Mouse (Mus musculus): ENCODE measurements around the gene Numbl. TPM values are rescaled to one million over a fixed set of nuclear protein-coding genes. Genes with fewer than 3 reads are reported as not detected.

Gene Numbl
- polyA plus RNA-seq, 1 experiment = 11.7 TPM

DNA sequence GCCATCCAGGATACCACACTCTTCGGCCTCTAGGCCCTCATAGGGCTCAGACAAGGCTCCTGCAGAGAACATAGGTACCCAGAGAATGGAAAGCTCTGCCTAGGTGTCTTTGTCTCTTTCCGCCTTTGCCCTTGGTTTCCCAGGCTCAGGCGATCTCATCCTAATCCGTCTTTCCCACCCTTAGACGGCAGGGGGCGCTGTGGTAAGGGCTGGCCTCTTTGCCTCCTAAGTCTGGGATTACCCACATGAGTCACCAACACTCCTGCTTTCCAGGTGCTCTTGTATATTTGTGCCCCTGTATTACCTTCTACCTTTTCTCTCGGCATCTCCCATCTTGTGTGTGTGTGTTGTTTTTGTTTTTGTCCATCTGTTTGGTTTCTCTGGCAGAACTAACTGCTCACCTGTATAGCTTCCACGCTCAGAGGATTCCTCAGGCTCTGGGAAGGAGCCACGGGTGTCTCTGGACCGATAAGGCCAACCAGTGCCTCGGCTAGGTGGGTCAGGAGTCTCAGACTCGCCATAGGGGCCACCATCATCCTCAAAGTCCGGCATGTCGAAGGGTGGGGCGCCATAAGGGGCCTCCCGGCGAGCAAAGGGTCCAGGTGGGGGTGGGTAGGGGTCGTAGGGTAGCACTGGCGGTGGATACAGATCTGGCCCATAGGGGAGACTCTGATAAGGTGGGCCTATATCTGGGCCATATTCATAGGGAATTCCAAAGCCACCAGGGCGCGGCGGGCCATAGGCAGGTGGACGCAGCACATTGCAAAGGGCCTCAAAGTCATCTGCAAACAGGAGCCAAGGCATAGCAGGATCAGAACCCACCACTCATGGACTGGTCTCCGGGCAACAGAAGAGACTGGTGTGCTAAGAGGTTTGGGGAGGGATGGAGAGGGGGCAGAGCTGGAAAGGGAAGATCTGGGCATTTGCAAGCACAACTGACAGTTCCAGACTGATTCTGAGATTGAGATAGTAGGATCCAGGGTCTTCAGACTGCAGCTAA lies 48.2 kb downstream of the Numbl start:
- Histone ChIP-seq H3K4me3 (ENCODE audit: insufficient read depth, poor library complexity, severe bottlenecking) (no peak overlapping the region), H3K79me2 (ENCODE audit: control insufficient read depth, insufficient read depth) (no peaks in the 10 kb centered on the region), H3ac (ENCODE audit: control insufficient read depth, insufficient read length, low read depth) (no peak overlapping the region), H3K27me3 (ENCODE audit: control insufficient read depth, insufficient read depth, insufficient read length) (no peaks in the 10 kb centered on the region), H3K79me3 (ENCODE audit: low read depth) (no peaks in the 10 kb centered on the region), H3K36me3 (ENCODE audit: control insufficient read depth, insufficient read depth) (no peaks in the 10 kb centered on the region)
- no peak for TF ChIP-seq MYOD1 (IDR thresholded peaks at IDR 0.05; ENCODE audit: control insufficient read depth, insufficient read length, low read depth)
- no peak for TF ChIP-seq USF1 (IDR thresholded peaks at IDR 0.05; ENCODE audit: low read depth)
- TF ChIP-seq MAX (IDR thresholded peaks at IDR 0.05) = no peak
- TF ChIP-seq CEBPB (IDR thresholded peaks at IDR 0.05; ENCODE audit: low read depth) = no peak
- no peak for TF ChIP-seq MYOG (IDR thresholded peaks at IDR 0.05; ENCODE audit: control insufficient read depth, extremely low read depth, insufficient read length)
- TF ChIP-seq FOSL1 (IDR thresholded peaks at IDR 0.05; ENCODE audit: insufficient read depth, low read length, poor library complexity, severe bottlenecking) = no peak
- TF ChIP-seq CTCF (IDR thresholded peaks at IDR 0.05; ENCODE audit: control insufficient read depth, insufficient read depth, insufficient read length) = no peak

- Histone ChIP-seq H3K4me3 (ENCODE audit: insufficient read depth, poor library complexity, severe bottlenecking) (no peak overlapping the region), H3K79me3 (ENCODE audit: low read depth) (no peaks in the 10 kb centered on the region), H3K36me3 (ENCODE audit: control insufficient read depth, insufficient read depth) (no peaks in the 10 kb centered on the region), H3K27me3 (ENCODE audit: control insufficient read depth, insufficient read depth, insufficient read length) (no peaks in the 10 kb centered on the region), H3K79me2 (ENCODE audit: control insufficient read depth, insufficient read depth) (no peaks in the 10 kb centered on the region), H3ac (ENCODE audit: control insufficient read depth, insufficient read length, low read depth) (no peak overlapping the region)
- TF ChIP-seq MYOG (IDR thresholded peaks at IDR 0.05; ENCODE audit: control insufficient read depth, extremely low read depth, insufficient read length) = no peak
- TF ChIP-seq USF1 (IDR thresholded peaks at IDR 0.05; ENCODE audit: low read depth) = no peak
- TF ChIP-seq CEBPB (IDR thresholded peaks at IDR 0.05; ENCODE audit: low read depth) = no peak
- no peak for TF ChIP-seq CTCF (IDR thresholded peaks at IDR 0.05; ENCODE audit: control insufficient read depth, insufficient read depth, insufficient read length)
- no peak for TF ChIP-seq MYOD1 (IDR thresholded peaks at IDR 0.05; ENCODE audit: control insufficient read depth, insufficient read length, low read depth)
- TF ChIP-seq MAX (IDR thresholded peaks at IDR 0.05) = no peak
- no peak for TF ChIP-seq FOSL1 (IDR thresholded peaks at IDR 0.05; ENCODE audit: insufficient read depth, low read length, poor library complexity, severe bottlenecking)
Measured at GRCm38 (mm10) chr7:27307551-27307950, 49.3 kb downstream of the Numbl start.

DNA sequence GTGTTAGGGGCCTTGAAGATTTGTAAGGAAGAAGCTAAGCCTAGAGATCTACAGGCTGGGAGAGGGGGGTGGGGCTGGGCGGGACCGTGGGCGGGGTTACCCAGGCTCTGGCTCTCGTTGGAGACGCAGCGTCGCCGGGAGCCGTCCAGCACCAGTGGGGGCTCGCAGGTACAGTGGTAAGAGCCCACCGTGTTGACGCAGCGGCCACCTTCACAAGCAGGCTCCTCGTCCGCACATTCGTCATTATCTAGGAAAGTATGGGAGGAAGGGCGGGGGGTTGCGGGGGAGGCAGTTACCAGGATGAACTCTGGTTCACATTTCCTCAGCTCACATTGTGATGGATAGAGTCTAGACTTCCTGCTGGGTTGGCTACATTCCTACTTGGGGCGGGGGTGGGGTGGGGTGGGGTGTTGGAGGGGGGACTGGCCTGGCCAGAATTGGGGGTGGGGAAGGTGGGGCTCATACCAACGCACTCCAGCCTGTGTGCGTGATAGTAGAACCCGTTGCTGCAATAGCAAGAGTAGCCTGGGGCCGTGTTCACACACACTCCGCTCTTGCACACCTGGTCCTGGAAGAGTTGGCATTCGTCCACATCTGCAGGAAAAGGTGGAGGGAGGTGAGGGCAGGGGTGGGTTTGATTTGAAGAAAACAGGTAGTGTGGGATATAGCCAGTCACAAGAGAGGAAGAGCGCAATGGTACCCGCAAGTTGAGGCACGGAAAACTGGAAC lies 50.8 kb downstream of the Numbl start:
- peaks cover 8% of the 10 kb centered on the region for H3K36me3 ChIP-seq (ENCODE audit: control insufficient read depth, insufficient read depth)
- H3K79me3 ChIP-seq (ENCODE audit: low read depth) = no peaks in the 10 kb centered on the region
- no peak overlapping the region for H3ac ChIP-seq (ENCODE audit: control insufficient read depth, insufficient read length, low read depth)
- TF ChIP-seq MYOD1 (IDR thresholded peaks at IDR 0.05; ENCODE audit: control insufficient read depth, insufficient read length, low read depth) (no peak), CTCF (IDR thresholded peaks at IDR 0.05; ENCODE audit: control insufficient read depth, insufficient read depth, insufficient read length) (no peak), CEBPB (IDR thresholded peaks at IDR 0.05; ENCODE audit: low read depth) (no peak), MAX (IDR thresholded peaks at IDR 0.05) (no peak), MYOG (IDR thresholded peaks at IDR 0.05; ENCODE audit: control insufficient read depth, extremely low read depth, insufficient read length) (no peak), USF1 (IDR thresholded peaks at IDR 0.05; ENCODE audit: low read depth) (no peak), FOSL1 (IDR thresholded peaks at IDR 0.05; ENCODE audit: insufficient read depth, low read length, poor library complexity, severe bottlenecking) (no peak)
- no peaks in the 10 kb centered on the region for H3K27me3 ChIP-seq (ENCODE audit: control insufficient read depth, insufficient read depth, insufficient read length)
- no peak overlapping the region for H3K4me3 ChIP-seq (ENCODE audit: insufficient read depth, poor library complexity, severe bottlenecking)
- no peaks in the 10 kb centered on the region for H3K79me2 ChIP-seq (ENCODE audit: control insufficient read depth, insufficient read depth)

DNA sequence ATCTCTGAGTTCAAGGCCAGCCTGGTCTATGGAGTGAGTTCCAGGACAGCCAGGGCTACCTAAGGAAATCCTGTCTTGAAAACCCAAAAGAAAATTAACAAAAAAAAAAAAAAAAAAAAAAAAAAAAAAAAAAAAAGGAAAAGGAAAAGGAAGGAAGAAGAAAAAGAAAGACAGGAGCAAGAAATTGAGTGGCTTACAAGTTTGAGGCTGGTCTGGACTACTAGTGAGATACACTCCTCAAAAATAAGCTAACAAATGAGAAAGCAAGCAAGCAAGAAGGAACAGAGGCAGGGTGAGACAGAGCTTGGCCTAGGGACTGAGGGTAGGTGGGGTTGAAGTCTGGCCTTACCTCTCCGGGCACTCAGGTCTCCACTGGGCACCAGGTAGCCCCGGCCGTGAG lies 51.6 kb downstream of the Numbl start:
- Histone ChIP-seq H3K27me3 (ENCODE audit: control insufficient read depth, insufficient read depth, insufficient read length) (no peaks in the 10 kb centered on the region), H3K79me3 (ENCODE audit: low read depth) (no peaks in the 10 kb centered on the region), H3K36me3 (ENCODE audit: control insufficient read depth, insufficient read depth) (peaks cover 8% of the 10 kb centered on the region), H3ac (ENCODE audit: control insufficient read depth, insufficient read length, low read depth) (no peak overlapping the region), H3K4me3 (ENCODE audit: insufficient read depth, poor library complexity, severe bottlenecking) (no peak overlapping the region), H3K79me2 (ENCODE audit: control insufficient read depth, insufficient read depth) (no peaks in the 10 kb centered on the region)
- TF ChIP-seq USF1 (IDR thresholded peaks at IDR 0.05; ENCODE audit: low read depth) = no peak
- TF ChIP-seq CTCF (IDR thresholded peaks at IDR 0.05; ENCODE audit: control insufficient read depth, insufficient read depth, insufficient read length) = no peak
- no peak for TF ChIP-seq MYOG (IDR thresholded peaks at IDR 0.05; ENCODE audit: control insufficient read depth, extremely low read depth, insufficient read length)
- TF ChIP-seq MYOD1 (IDR thresholded peaks at IDR 0.05; ENCODE audit: control insufficient read depth, insufficient read length, low read depth) = no peak
- TF ChIP-seq CEBPB (IDR thresholded peaks at IDR 0.05; ENCODE audit: low read depth) = no peak
- no peak for TF ChIP-seq FOSL1 (IDR thresholded peaks at IDR 0.05; ENCODE audit: insufficient read depth, low read length, poor library complexity, severe bottlenecking)
- TF ChIP-seq MAX (IDR thresholded peaks at IDR 0.05) = no peak

DNA sequence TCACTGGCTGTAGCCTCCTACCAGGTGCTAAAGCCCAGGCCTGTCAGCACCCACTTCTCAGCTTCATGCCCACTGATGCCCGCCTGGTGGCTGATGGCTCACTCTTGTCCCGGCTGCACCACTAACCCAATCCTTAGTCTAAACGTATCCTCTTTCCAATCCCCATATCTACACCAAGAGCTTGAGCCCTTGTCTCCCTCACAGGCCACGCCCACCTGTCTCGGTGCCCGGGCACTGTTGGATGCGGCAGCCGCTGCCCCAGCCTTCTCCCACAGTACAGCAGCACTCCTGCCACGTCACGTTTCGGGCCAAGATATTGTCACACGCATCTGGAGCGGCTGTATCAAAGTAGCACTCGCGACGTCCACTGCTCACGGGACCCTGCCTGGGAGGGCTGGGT lies 52.1 kb downstream of the Numbl start:
- H3K27me3 ChIP-seq (ENCODE audit: control insufficient read depth, insufficient read depth, insufficient read length) = no peaks in the 10 kb centered on the region
- no peaks in the 10 kb centered on the region for H3K79me2 ChIP-seq (ENCODE audit: control insufficient read depth, insufficient read depth)
- no peaks in the 10 kb centered on the region for H3K79me3 ChIP-seq (ENCODE audit: low read depth)
- no peak overlapping the region for H3ac ChIP-seq (ENCODE audit: control insufficient read depth, insufficient read length, low read depth)
- H3K36me3 ChIP-seq (ENCODE audit: control insufficient read depth, insufficient read depth) = peaks cover 8% of the 10 kb centered on the region
- no peak overlapping the region for H3K4me3 ChIP-seq (ENCODE audit: insufficient read depth, poor library complexity, severe bottlenecking)
- TF ChIP-seq CTCF (IDR thresholded peaks at IDR 0.05; ENCODE audit: control insufficient read depth, insufficient read depth, insufficient read length) = no peak
- no peak for TF ChIP-seq MYOG (IDR thresholded peaks at IDR 0.05; ENCODE audit: control insufficient read depth, extremely low read depth, insufficient read length)
- TF ChIP-seq MAX (IDR thresholded peaks at IDR 0.05) = no peak
